Mouse (Mus musculus) ES-E14 (cell line): ENCODE results near the gene Flnc. TPM values are rescaled to one million over a fixed set of nuclear protein-coding genes. Genes with fewer than 3 reads are reported as not detected.

Experiments used
- DNase-seq: peaks from one replicate; pipeline ENCODE4 v3.0.0-alpha.2; 2013; ENCODE audit warnings: low read depth, low spot score
- H3K27ac ChIP-seq: 2 replicates; pipeline ENCODE4 v1.5.1; 2012; ENCODE audit warnings: low read depth, mild to moderate bottlenecking, low read length, moderate library complexity, mixed read lengths; ENCODE audit not compliant: poor library complexity, insufficient read depth, severe bottlenecking
- H3K36me3 ChIP-seq: 2 replicates; pipeline ENCODE4 v1.6.1; 2012; ENCODE audit warnings: mild to moderate bottlenecking, low read length, moderate library complexity, mixed read lengths; ENCODE audit not compliant: control insufficient read depth, poor library complexity, insufficient read depth, severe bottlenecking
- H3K4me1 ChIP-seq, 2 experiments: fragments of 150-350 bp in 1 of 2; sonication (generic) in 1 of 2; 2 replicates each; pipeline ENCODE4 v1.6.1; 2012; ENCODE audit warnings: low read length in 2 of 2, mild to moderate bottlenecking in 1 of 2, mixed read lengths in 1 of 2; ENCODE audit not compliant: control insufficient read depth in 2 of 2, insufficient read depth in 2 of 2, poor library complexity in 1 of 2
- H3K4me3 ChIP-seq, 2 experiments: fragments of 150-350 bp in 1 of 2; sonication (generic) in 1 of 2; 2 replicates each; pipeline ENCODE4 v1.5.1; 2012; ENCODE audit warnings: low read length in 2 of 2, low read depth in 1 of 2, mild to moderate bottlenecking in 1 of 2, mixed read lengths in 1 of 2; ENCODE audit not compliant: insufficient read depth in 1 of 2, poor library complexity in 1 of 2, severe bottlenecking in 1 of 2
- H3K9ac ChIP-seq: 2 replicates; pipeline ENCODE4 v1.6.1; 2012; ENCODE audit warnings: low read depth, mild to moderate bottlenecking, low read length, mixed read lengths; ENCODE audit not compliant: poor library complexity, insufficient read depth, severe bottlenecking
- H3K9me3 ChIP-seq: fragments of 150-350 bp; sonication (generic); 2 replicates; pipeline ENCODE4 v1.6.1; 2012; ENCODE audit warnings: low read depth, mild to moderate bottlenecking, low read length; ENCODE audit not compliant: control insufficient read depth, insufficient read depth
- CHD2 ChIP-seq: IDR thresholded peaks from 2 replicates; pipeline ENCODE4 v1.6.1; 2014; ENCODE audit warnings: mild to moderate bottlenecking, low read depth, low read length, inconsistent platforms
- HCFC1 ChIP-seq: IDR thresholded peaks from 2 replicates; pipeline ENCODE4 v1.6.1; 2012; ENCODE audit warnings: low read length, inconsistent platforms, borderline replicate concordance; ENCODE audit not compliant: insufficient read depth
- MAFK ChIP-seq: IDR thresholded peaks from 2 replicates; pipeline ENCODE4 v1.6.1; 2014; ENCODE audit warnings: mild to moderate bottlenecking, low read depth, low read length, inconsistent platforms; ENCODE audit not compliant: insufficient read depth
- ZC3H11A ChIP-seq: IDR thresholded peaks from 2 replicates; pipeline ENCODE4 v1.6.1; 2012; ENCODE audit warnings: low read depth, mild to moderate bottlenecking, inconsistent platforms, low read length, borderline replicate concordance
- ZNF384 ChIP-seq: IDR thresholded peaks from 2 replicates; pipeline ENCODE4 v1.6.1; 2012; ENCODE audit warnings: low read depth, low read length, inconsistent platforms
- in situ Hi-C, 2 experiments: fragments of 600-800 bp; cut with MboI; formaldehyde crosslinking; loops; one replicate each; pipeline ENCODE4 v1.15.1; 2025; ENCODE audit warnings: low sequenced_read_pairs in 2 of 2, inconsistent platforms in 1 of 2; ENCODE audit not compliant: unreplicated experiment in 2 of 2
- total RNA-seq: library from RNA; depleted of rRNA; stranded (reverse); fragments of 300-350 nt; gene quantifications from 2 replicates; pipeline ENCODE4 v1.2.3, GENCODE M21; 2012

Gene Flnc
- total RNA-seq, 1 experiment: 86.4 TPM

DNA sequence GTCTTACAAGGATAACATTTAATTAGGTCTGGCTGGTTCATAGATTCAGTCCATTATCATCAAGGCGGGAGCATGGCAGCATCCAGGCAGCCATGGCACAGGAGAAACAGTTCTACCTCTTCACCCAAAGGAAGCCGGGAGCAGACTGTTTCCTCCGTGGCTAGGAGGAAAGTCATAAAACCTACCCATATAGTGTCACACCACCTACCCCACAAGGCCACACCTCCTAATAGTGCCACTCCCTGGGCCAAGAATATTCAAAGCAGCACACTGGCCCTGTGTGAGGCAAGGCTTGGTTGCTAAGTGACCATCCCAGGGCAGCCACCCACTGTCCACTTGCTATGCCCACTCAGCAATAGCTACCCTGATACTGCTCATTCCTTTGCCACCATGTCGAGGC lies 38.1 kb downstream of the Flnc start, which contains the start of gene Atp6v1fnb:
Gene Atp6v1fnb (plus strand): TSS at position 301 of the 400 bp plus-strand sequence.
- peaks cover 10% of the 10 kb centered on the region for H3K36me3 ChIP-seq
- in situ Hi-C loops: no loop called here
- no peak for TF ChIP-seq HCFC1
- no peak for TF ChIP-seq ZC3H11A
- TF ChIP-seq MAFK: no peak
- no peak for TF ChIP-seq CHD2
- no peak for TF ChIP-seq ZNF384
- peak within 1 kb of the TSS; percentile 24; the same call in 1 of the 2 replicates for H3K27ac ChIP-seq
- DNase-seq: no peak
- H3K4me3 ChIP-seq: no peak within 1 kb of the TSS
- peaks cover 0 to 11% of the 10 kb centered on the region in 2 experiments; a peak in 2 of 4 replicates for H3K4me1 ChIP-seq
- no peaks in the 10 kb centered on the region for H3K9me3 ChIP-seq
- no peak within 1 kb of the TSS for H3K9ac ChIP-seq

DNA sequence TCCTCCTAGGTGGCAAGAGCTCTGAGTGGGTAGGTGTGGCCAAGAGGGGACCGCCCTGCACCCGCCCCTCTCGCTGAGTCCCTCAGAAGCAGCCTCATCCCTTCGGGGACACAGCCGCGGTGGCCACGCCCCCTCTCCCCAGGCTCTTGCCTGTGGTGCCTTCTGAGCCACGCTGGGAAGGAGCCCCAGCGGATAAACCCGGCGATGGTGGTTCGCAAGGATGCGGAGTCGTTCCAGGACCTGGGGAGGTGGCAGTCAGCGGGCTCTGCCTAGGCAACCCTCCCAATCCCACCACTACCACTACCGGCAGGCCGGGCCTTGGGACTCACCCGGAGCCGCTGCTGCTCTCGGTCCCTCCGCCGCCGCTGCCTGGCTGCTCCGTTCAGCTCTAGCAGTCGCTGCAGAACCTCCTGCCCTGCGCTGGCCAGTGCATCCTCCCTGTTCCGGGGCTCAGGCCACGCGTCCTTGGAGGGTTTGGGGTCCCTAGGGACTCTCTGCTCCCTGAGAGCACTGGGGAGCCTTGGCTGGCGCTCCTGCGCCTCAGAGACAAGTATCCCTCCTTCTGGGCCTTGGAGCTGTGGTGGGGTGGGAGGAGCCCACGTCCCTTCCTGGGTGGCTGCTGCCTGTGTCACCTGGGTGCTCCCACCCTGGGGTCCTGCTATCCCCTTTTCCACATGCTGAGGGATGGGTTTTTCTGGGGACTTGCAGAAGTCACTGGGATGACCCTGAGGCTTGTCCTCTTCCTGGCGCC lies 41.1 kb downstream of the Flnc start:
- Histone ChIP-seq H3K4me1 (peaks cover 0 to 11% of the 10 kb centered on the region in 2 experiments; a peak in 2 of 4 replicates), H3K4me3 (peak overlapping the region; percentile 74 to 83), H3K9me3 (no peaks in the 10 kb centered on the region), H3K27ac (no peak overlapping the region), H3K36me3 (peaks cover 10% of the 10 kb centered on the region), H3K9ac (peak overlapping the region; percentile 65)
- TF ChIP-seq HCFC1 (no peak), ZNF384 (no peak), MAFK (no peak), CHD2 (no peak), ZC3H11A (no peak)
- peak; percentile 82 for DNase-seq
- in situ Hi-C loops: no loop called here

DNA sequence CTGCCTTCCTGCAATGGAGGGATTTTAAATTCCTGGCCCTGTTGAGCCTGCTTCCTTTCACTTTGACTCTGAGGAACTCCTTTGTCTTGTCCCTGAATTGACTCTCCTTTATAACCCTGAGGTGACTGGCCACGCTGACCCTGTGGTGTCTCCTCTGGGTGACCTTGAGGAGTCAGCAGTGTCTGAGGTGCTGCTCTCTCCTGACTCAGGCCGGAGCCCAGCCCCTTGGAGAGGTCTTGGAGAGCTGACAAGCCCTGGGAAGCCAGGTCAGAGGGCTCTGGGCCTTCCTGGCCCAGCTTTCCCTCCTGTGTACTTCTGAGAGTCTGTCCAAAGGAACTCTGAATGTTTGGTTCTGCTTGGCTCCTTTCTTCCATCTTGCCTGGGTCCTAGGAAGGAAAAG lies 41.7 kb downstream of the Flnc start:
- peaks cover 10% of the 10 kb centered on the region for H3K36me3 ChIP-seq
- no peak for TF ChIP-seq CHD2
- no peak for TF ChIP-seq HCFC1
- H3K27ac ChIP-seq: no peak overlapping the region
- no peak overlapping the region for H3K4me3 ChIP-seq
- no peak overlapping the region for H3K9ac ChIP-seq
- peaks cover 0 to 11% of the 10 kb centered on the region in 2 experiments; a peak in 2 of 4 replicates for H3K4me1 ChIP-seq
- in situ Hi-C loops: no loop called here
- DNase-seq: no peak
- H3K9me3 ChIP-seq: no peaks in the 10 kb centered on the region

DNA sequence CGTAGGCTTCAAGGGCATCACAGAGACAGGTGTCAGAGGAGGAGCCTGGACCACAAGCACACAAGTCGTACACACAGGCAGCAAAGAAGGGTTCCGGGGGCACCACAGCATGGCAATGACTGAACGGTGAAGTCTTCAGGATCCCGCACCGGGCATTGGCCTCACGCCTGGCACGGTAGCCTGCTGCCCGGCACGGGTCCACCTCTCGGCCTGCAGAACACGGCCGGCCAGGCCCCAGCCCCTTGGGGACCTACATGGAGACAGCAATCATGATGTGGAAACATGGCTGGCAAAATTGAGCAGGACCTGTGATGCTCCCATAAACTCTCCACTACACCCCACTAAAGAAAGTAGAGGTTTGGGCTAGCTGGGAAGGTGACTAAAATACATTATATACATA lies 49.6 kb downstream of the Flnc start:
- Histone ChIP-seq H3K36me3 (no peaks in the 10 kb centered on the region), H3K9ac (no peak overlapping the region), H3K4me3 (no peak overlapping the region), H3K27ac (no peak overlapping the region), H3K4me1 (peaks cover 3 to 17% of the 10 kb centered on the region in 2 experiments; a peak in 2 of 4 replicates), H3K9me3 (no peaks in the 10 kb centered on the region)
- DNase-seq: no peak
- in situ Hi-C loops: no loop called here
- TF ChIP-seq CHD2 (no peak), HCFC1 (no peak), MAFK (no peak), ZNF384 (no peak), ZC3H11A (no peak)
